Comparison of ENCODE assay signal across 14 mouse cellular contexts in the genomic region with DNA sequence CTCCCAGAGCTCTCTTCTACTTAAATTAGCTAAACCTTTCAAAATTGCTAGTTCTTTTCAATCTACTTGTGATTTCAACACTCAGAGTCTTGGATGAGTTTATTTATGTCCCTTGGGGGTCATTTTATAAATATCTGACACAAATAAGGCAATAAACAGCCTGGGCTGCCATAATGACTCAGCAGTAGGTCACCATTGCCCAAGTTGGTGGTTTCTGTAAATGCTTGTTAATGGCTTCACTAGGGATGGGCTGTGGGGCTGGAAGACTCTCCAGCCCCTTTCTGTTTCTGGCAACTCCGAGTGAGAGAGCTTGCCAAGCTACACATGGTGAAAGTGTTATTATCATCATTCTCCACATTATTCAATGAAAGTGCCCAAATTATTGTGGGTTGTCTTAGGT. TPM values are rescaled to one million over a fixed set of nuclear protein-coding genes. Genes with fewer than 3 reads are reported as not detected.
A peak's percentile ranks its signal among the peaks of the same experiment; 100 is the strongest.
DNase-seq lines count a peak whose midpoint lies in the region.
"Had no signal": no experiment of that assay in that cellular context is flagged by ENCODE, and none has a peak within 500 bp of the region (broad histone marks: within the 10 kb centered on the region; RNA-seq: fewer than 3 reads in every experiment).

No protein-coding gene starts in this region.

- peak; percentile 25 to 36 for DNase-seq in cerebellum, postnatal 10 days
- no peak for DNase-seq in cerebellum, adult 11-12 months
- DNase-seq in 3T3-L1 (ENCODE audit: low read depth, low spot score), result peak; percentile 84
- DNase-seq in NIH3T3 (ENCODE audit: low read depth), result peak; percentile 88
- peak; percentile 25 for DNase-seq in gastrocnemius, postnatal 25 days
- no peak for DNase-seq in layer of hippocampus, postnatal 25 days (ENCODE audit: extremely low spot score in 1 of 2, low spot score in 1 of 2)
- no peak for DNase-seq in kidney, adult 18-20 months
- DNase-seq: cerebellum, adult 9-10 months; embryo, embryonic 11 days; forebrain, postnatal 0 days; kidney, postnatal 4 days; layer of hippocampus, adult 9-11 months; lung, adult 18-20 months; lung, postnatal 4 days had no signal

RNA-seq across cellular contexts. Expression of gene Slc22a23, which starts 20.2 kb away (rescaled TPM):
- 10 to 100 TPM; 11.3 to 14.9 TPM for total RNA-seq in gastrocnemius, postnatal 25 days (2021)
- total RNA-seq in layer of hippocampus, postnatal 25 days (2021), result 10 to 100 TPM; 43.3 to 43.7 TPM

Comparison
In these comparisons a context has a peak if more than half of its experiments do, and no peak if none do; other contexts are left out.
1. DNase-seq: peak in cerebellum, postnatal 10 days (2 of 2), 3T3-L1 (single experiment), NIH3T3 (single experiment) and gastrocnemius, postnatal 25 days (single experiment); none in cerebellum, adult 11-12 months (single experiment), layer of hippocampus, postnatal 25 days (0 of 2) and kidney, adult 18-20 months (single experiment).